Mouse (Mus musculus) mesoderm, embryonic 11.5 days (tissue): ENCODE data around the gene Dedd2.
A peak's percentile ranks its signal among the peaks of the same experiment; 100 is the strongest.

ENCODE experiments used
- DNase-seq: peaks from one replicate; pipeline ENCODE4 v3.0.0-alpha.2; 2012; ENCODE audit warnings: low read depth, low spot score

The Dedd2 gene

GRCm38 (mm10) chr7:25178787-25179605 is 41.4 kb downstream of the Dedd2 start:
- DNase-seq = no peak

GRCm38 (mm10) chr7:25178317-25178716 is 42.1 kb downstream of the Dedd2 start:
- no peak for DNase-seq

GRCm38 (mm10) chr7:25174343-25174742 is 46.1 kb downstream of the Dedd2 start:
- no peak for DNase-seq

GRCm38 (mm10) chr7:25172669-25173068 is 47.7 kb downstream of the Dedd2 start:
- DNase-seq = no peak

DNA sequence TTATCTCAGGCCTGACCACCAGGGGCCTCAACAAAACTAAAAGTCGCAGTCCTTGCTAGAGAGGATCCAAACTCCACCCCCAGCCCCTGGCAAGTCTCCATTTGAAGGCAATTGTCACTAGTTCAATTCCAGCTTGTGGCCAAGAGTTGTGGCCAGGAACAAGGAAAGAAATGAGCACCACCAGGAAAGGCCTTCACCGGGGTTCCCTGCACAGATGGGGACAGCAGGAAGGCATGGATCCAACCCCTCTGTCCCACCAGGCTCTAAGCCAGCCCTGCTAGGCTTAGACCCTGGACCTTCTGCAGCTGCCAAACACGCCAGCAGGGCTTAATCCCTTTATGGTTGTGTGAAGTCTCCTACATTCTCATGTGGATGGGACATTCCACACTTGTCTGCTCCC is 49.8 kb downstream of the Dedd2 start:
- DNase-seq = no peak

GRCm38 (mm10) chr7:25166106-25166505 is 54.3 kb downstream of the Dedd2 start:
- DNase-seq = no peak

DNA sequence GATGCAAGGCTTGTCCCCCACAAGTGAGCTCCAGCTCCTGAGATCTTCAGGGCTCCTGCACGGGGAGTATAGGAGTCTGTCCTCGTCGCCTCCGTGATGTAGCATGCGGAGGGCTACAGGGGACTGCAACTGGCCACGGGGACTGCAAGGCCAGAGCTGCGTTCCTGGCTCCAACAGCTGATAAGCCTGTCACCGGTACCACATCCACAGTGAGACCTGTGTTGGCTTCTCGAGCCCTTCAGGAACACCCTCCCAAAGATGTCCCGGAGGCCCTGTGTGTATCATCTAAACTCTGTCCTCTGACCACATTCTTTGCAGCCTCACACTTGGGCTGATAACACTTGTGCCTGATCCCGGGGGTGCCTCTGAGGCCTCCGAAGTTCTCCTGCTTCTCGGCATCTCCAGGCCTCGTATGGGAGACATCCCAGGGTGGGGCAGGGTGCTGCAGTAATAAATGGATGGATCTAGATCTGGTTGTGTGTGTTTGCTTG is 64.2 kb downstream of the Dedd2 start:
- no peak for DNase-seq

GRCm38 (mm10) chr7:25155469-25156157 is 64.8 kb downstream of the Dedd2 start:
- no peak for DNase-seq

DNA sequence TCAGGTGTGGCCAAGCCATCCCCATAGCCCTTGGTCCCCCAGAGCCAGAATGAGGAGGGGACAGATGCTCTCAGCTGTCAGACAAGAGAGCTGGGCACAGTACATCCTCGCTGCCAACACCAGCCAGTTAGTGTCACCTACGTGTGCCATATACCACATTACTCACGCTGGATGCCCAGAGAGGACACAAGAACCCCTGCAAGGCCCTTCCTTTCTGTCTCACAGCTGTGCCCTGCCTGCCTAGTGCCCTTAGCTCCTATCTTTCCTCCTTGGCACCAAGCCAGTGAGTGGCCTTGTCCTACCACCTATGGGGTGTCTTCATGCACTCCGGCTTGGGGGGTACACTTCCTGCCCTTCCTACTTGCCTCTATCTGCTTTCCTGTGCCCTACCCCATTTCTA is 65.8 kb downstream of the Dedd2 start:
- DNase-seq = no peak

GRCm38 (mm10) chr7:25153841-25154240 is 66.6 kb downstream of the Dedd2 start:
- no peak for DNase-seq

DNA sequence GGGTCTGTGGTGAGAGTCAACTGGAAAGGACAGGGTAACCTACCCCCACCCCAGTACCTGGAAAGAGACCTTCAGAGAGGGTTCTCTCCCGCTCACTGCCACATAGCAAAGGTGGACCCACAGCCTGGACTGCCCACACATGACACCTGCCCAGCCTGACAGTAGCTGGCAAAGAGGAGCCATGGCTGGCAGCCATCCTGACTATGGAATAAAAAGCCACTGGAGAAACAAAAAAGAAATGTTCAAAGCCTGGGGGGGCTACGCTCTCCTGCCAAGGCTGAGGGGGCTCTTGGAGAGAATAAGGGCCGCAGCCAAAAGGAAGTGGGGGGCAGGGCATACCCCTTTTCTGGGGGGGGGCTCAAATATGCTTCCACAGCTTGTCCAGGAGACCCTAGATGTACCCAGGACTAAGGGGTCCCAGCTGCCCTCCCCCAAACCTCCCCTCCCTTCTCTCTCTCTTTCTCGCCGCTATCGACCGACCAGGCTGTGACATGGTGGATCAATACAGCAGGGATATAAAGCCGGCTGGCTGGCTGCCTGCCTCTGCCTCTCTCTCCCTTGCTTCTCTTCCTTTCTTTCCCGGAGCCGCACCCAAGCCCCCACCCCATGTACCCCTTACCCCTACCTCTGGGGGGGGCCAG is 68.4 kb downstream of the Dedd2 start:
- DNase-seq = no peak

DNA sequence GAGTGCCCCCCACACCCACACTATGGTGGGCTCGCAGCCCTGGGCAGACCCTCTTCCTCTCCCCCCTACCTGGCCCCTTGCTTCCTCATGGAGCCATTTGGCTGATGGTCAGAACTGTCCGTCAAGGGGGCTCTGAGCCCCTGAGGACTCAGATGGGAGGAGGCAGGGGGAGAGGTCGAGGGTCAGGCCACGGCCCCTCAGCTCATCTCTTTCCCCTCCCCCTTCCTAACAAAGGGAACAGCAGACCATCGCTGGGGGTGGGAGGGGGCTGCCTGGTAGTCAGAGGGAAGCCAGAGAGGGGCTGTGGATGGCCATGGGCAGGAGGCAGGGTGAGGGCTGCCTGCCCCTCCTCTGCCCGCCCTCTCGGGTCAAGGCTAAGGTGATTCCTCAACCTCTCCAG is 69.4 kb downstream of the Dedd2 start:
- DNase-seq = peak; percentile 78

- peak; percentile 69 for DNase-seq
Observed at GRCm38 (mm10) chr7:25150151-25150663, 70.2 kb downstream of the Dedd2 start.
